Mouse (Mus musculus) brain, embryonic 14.5 days (tissue): Measurements from ENCODE around the gene Hoxc6.

Experiments used
- CTCF ChIP-seq: fragments of 200-500 bp; IDR thresholded peaks from 2 replicates; pipeline ENCODE4 v1.5.1; 2012; ENCODE audit warnings: inconsistent platforms, mild to moderate bottlenecking, moderate library complexity, borderline replicate concordance; ENCODE audit not compliant: insufficient read depth, insufficient read length; ENCODE audit errors: extremely low read depth
- POLR2A ChIP-seq: fragments of 200-500 bp; IDR thresholded peaks from 2 replicates; pipeline ENCODE4 v1.6.1; 2012; ENCODE audit warnings: mild to moderate bottlenecking, inconsistent platforms, borderline replicate concordance; ENCODE audit not compliant: poor library complexity, insufficient read depth, insufficient read length, severe bottlenecking; ENCODE audit errors: extremely low read depth

DNA sequence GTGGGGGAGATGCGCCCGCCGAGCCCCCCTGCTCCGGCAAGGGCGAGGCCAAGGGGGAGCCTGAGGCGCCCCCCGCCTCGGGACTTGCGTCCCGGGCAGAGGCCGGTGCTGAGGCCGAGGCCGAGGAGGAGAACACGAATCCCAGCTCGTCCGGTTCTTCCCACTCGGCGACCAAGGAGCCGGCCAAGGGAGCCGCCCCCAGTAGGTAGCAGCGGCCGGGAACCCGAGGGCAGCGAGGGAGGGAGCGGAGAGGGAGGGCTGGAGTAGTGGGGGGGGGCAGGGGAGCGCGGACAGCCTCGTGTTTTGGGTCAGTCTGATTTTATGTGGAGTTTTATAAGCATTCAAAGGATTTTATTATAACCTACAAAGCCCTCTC lies 43.1 kb upstream of the Hoxc6 start:
- no peak for TF ChIP-seq POLR2A
- TF ChIP-seq CTCF, result no peak
